Mouse (Mus musculus): ENCODE results near the gene N4bp1. TPM values are rescaled to one million over a fixed set of nuclear protein-coding genes. Genes with fewer than 3 reads are reported as not detected.

Gene N4bp1
- polyA plus RNA-seq, 1 experiment from 2014 or later: 10.7 TPM

- DNase-seq (ENCODE audit: low spot score) (no peak), ATAC-seq (ENCODE audit: low read depth) (no peak)
- 82% methylated on average over 1 of the region's 1 CpGs for WGBS
- Histone ChIP-seq H3K4me3 (ENCODE audit: low read depth, low read length) (no peak overlapping the region), H3K36me3 (ENCODE audit: control insufficient read depth, insufficient read depth, low read length) (no peaks in the 10 kb centered on the region), H3K27me3 (replicated peaks; ENCODE audit: control insufficient read depth, insufficient read depth, low read length) (no peaks in the 10 kb centered on the region), H3K9ac (ENCODE audit: low read depth, low read length) (no peak overlapping the region), H3K27ac (replicated peaks; ENCODE audit: low read depth, low read length) (no peak overlapping the region), H3K9me3 (ENCODE audit: control insufficient read depth, low read length) (no peaks in the 10 kb centered on the region), H3K4me1 (ENCODE audit: control insufficient read depth, insufficient read depth, low read length) (no peaks in the 10 kb centered on the region), H3K4me2 (ENCODE audit: low read depth, low read length) (no peak overlapping the region)
These were observed 6.5 kb upstream of the N4bp1 start for GRCm38 (mm10) chr8:86891533-86891932.

GRCm38 (mm10) chr8:86888058-86888939 lies 3.2 kb upstream of the N4bp1 start:
- no peaks in the 10 kb centered on the region for H3K36me3 ChIP-seq (ENCODE audit: control insufficient read depth, insufficient read depth, low read length)
- H3K4me1 ChIP-seq (ENCODE audit: control insufficient read depth, insufficient read depth, low read length): peaks cover 7% of the 10 kb centered on the region
- H3K4me2 ChIP-seq (ENCODE audit: low read depth, low read length): no peak overlapping the region
- H3K27ac ChIP-seq (replicated peaks; ENCODE audit: low read depth, low read length): no peak overlapping the region
- no peaks in the 10 kb centered on the region for H3K9me3 ChIP-seq (ENCODE audit: control insufficient read depth, low read length)
- H3K9ac ChIP-seq (ENCODE audit: low read depth, low read length): no peak overlapping the region
- WGBS: 57% methylated on average over 11 of the region's 11 CpGs
- ATAC-seq (ENCODE audit: low read depth) (no peak), DNase-seq (ENCODE audit: low spot score) (peak; percentile 20)
- H3K27me3 ChIP-seq (replicated peaks; ENCODE audit: control insufficient read depth, insufficient read depth, low read length): no peaks in the 10 kb centered on the region
- no peak overlapping the region for H3K4me3 ChIP-seq (ENCODE audit: low read depth, low read length)

GRCm38 (mm10) chr8:86884067-86884466 lies 991 bp downstream of the N4bp1 start:
- H3K36me3 ChIP-seq (ENCODE audit: control insufficient read depth, insufficient read depth, low read length): peaks cover 7% of the 10 kb centered on the region
- ATAC-seq (ENCODE audit: low read depth) (no peak), DNase-seq (ENCODE audit: low spot score) (peak; percentile 51)
- H3K27me3 ChIP-seq (replicated peaks; ENCODE audit: control insufficient read depth, insufficient read depth, low read length): no peaks in the 10 kb centered on the region
- peak overlapping the region; percentile 95 for H3K4me3 ChIP-seq (ENCODE audit: low read depth, low read length)
- peak overlapping the region; percentile 80 for H3K4me2 ChIP-seq (ENCODE audit: low read depth, low read length)
- peaks cover 20% of the 10 kb centered on the region for H3K4me1 ChIP-seq (ENCODE audit: control insufficient read depth, insufficient read depth, low read length)
- WGBS: 2% methylated on average over 16 of the region's 16 CpGs
- no peaks in the 10 kb centered on the region for H3K9me3 ChIP-seq (ENCODE audit: control insufficient read depth, low read length)
- peak overlapping the region; percentile 86 for H3K9ac ChIP-seq (ENCODE audit: low read depth, low read length)
- H3K27ac ChIP-seq (replicated peaks; ENCODE audit: low read depth, low read length): peak overlapping the region; percentile 91

- peak overlapping the region; percentile 95; the same call in 1 of the 2 replicates for H3K4me3 ChIP-seq (ENCODE audit: low read depth, low read length)
- no peak for ATAC-seq (ENCODE audit: low read depth)
- H3K27ac ChIP-seq (replicated peaks; ENCODE audit: low read depth, low read length): no peak overlapping the region
- no peaks in the 10 kb centered on the region for H3K27me3 ChIP-seq (replicated peaks; ENCODE audit: control insufficient read depth, insufficient read depth, low read length)
- peaks cover 7% of the 10 kb centered on the region for H3K36me3 ChIP-seq (ENCODE audit: control insufficient read depth, insufficient read depth, low read length)
- no peaks in the 10 kb centered on the region for H3K9me3 ChIP-seq (ENCODE audit: control insufficient read depth, low read length)
- peak overlapping the region; percentile 46 for H3K9ac ChIP-seq (ENCODE audit: low read depth, low read length)
- 75% methylated on average over 11 of the region's 11 CpGs for WGBS
- peaks cover 20% of the 10 kb centered on the region for H3K4me1 ChIP-seq (ENCODE audit: control insufficient read depth, insufficient read depth, low read length)
- peak overlapping the region; percentile 80 for H3K4me2 ChIP-seq (ENCODE audit: low read depth, low read length)
- DNase-seq (ENCODE audit: low spot score): no peak
These were observed 2.2 kb downstream of the N4bp1 start for GRCm38 (mm10) chr8:86882568-86883478.

- no peak for ATAC-seq (ENCODE audit: low read depth)
- peaks cover 20% of the 10 kb centered on the region for H3K4me1 ChIP-seq (ENCODE audit: control insufficient read depth, insufficient read depth, low read length)
- H3K9ac ChIP-seq (ENCODE audit: low read depth, low read length): peak overlapping the region; percentile 40; the same call in 1 of the 2 replicates
- H3K4me3 ChIP-seq (ENCODE audit: low read depth, low read length): no peak overlapping the region
- H3K4me2 ChIP-seq (ENCODE audit: low read depth, low read length): no peak overlapping the region
- 79% methylated on average over 9 of the region's 9 CpGs for WGBS
- H3K27me3 ChIP-seq (replicated peaks; ENCODE audit: control insufficient read depth, insufficient read depth, low read length): no peaks in the 10 kb centered on the region
- no peak overlapping the region for H3K27ac ChIP-seq (replicated peaks; ENCODE audit: low read depth, low read length)
- peaks cover 7% of the 10 kb centered on the region for H3K36me3 ChIP-seq (ENCODE audit: control insufficient read depth, insufficient read depth, low read length)
- H3K9me3 ChIP-seq (ENCODE audit: control insufficient read depth, low read length): no peaks in the 10 kb centered on the region
- no peak for DNase-seq (ENCODE audit: low spot score)
These were observed 3.1 kb downstream of the N4bp1 start for GRCm38 (mm10) chr8:86881951-86882350.

GRCm38 (mm10) chr8:86881068-86881609 lies 3.9 kb downstream of the N4bp1 start:
- ATAC-seq (ENCODE audit: low read depth): no peak
- Histone ChIP-seq H3K27me3 (replicated peaks; ENCODE audit: control insufficient read depth, insufficient read depth, low read length) (no peaks in the 10 kb centered on the region), H3K27ac (replicated peaks; ENCODE audit: low read depth, low read length) (0 out of 2 replicates have a peak overlapping the region, but pooled peaks have one; percentile 15), H3K4me2 (ENCODE audit: low read depth, low read length) (no peak overlapping the region; the same call in 1 of the 2 replicates), H3K9ac (ENCODE audit: low read depth, low read length) (no peak overlapping the region), H3K4me1 (ENCODE audit: control insufficient read depth, insufficient read depth, low read length) (peaks cover 20% of the 10 kb centered on the region), H3K36me3 (ENCODE audit: control insufficient read depth, insufficient read depth, low read length) (peaks cover 7% of the 10 kb centered on the region), H3K4me3 (ENCODE audit: low read depth, low read length) (no peak overlapping the region), H3K9me3 (ENCODE audit: control insufficient read depth, low read length) (no peaks in the 10 kb centered on the region)
- peak; percentile 17 for DNase-seq (ENCODE audit: low spot score)
- WGBS: 80% methylated on average over 11 of the region's 11 CpGs

GRCm38 (mm10) chr8:86876831-86877230 lies 8.2 kb downstream of the N4bp1 start:
- ATAC-seq (ENCODE audit: low read depth): no peak
- H3K4me2 ChIP-seq (ENCODE audit: low read depth, low read length): no peak overlapping the region
- H3K4me1 ChIP-seq (ENCODE audit: control insufficient read depth, insufficient read depth, low read length): peaks cover 18% of the 10 kb centered on the region
- H3K9ac ChIP-seq (ENCODE audit: low read depth, low read length): no peak overlapping the region
- WGBS: 81% methylated on average over 2 of the region's 2 CpGs
- no peak overlapping the region for H3K27ac ChIP-seq (replicated peaks; ENCODE audit: low read depth, low read length)
- no peak for DNase-seq (ENCODE audit: low spot score)
- no peaks in the 10 kb centered on the region for H3K9me3 ChIP-seq (ENCODE audit: control insufficient read depth, low read length)
- no peak overlapping the region for H3K4me3 ChIP-seq (ENCODE audit: low read depth, low read length)
- H3K36me3 ChIP-seq (ENCODE audit: control insufficient read depth, insufficient read depth, low read length): peaks cover 7% of the 10 kb centered on the region
- H3K27me3 ChIP-seq (replicated peaks; ENCODE audit: control insufficient read depth, insufficient read depth, low read length): no peaks in the 10 kb centered on the region

GRCm38 (mm10) chr8:86874055-86874454 lies 11.0 kb downstream of the N4bp1 start:
- Histone ChIP-seq H3K4me1 (ENCODE audit: control insufficient read depth, insufficient read depth, low read length) (peaks cover 23% of the 10 kb centered on the region), H3K4me3 (ENCODE audit: low read depth, low read length) (no peak overlapping the region), H3K9me3 (ENCODE audit: control insufficient read depth, low read length) (no peaks in the 10 kb centered on the region), H3K27me3 (replicated peaks; ENCODE audit: control insufficient read depth, insufficient read depth, low read length) (no peaks in the 10 kb centered on the region), H3K4me2 (ENCODE audit: low read depth, low read length) (no peak overlapping the region), H3K36me3 (ENCODE audit: control insufficient read depth, insufficient read depth, low read length) (no peaks in the 10 kb centered on the region), H3K9ac (ENCODE audit: low read depth, low read length) (no peak overlapping the region), H3K27ac (replicated peaks; ENCODE audit: low read depth, low read length) (no peak overlapping the region)
- DNase-seq (ENCODE audit: low spot score): no peak
- 91% methylated on average over 2 of the region's 2 CpGs for WGBS
- ATAC-seq (ENCODE audit: low read depth): no peak
